Mouse (Mus musculus) lung, postnatal 0 days (tissue): ENCODE data around the gene Actl6b.

Experiments
- CTCF ChIP-seq: IDR thresholded peaks from 2 replicates; pipeline ENCODE4 v1.5.1; 2016; ENCODE audit warnings: antibody characterized with exemption, mild to moderate bottlenecking
- EP300 ChIP-seq: IDR thresholded peaks from 2 replicates; pipeline ENCODE4 v1.6.1; 2016; ENCODE audit warnings: antibody characterized with exemption, mild to moderate bottlenecking, control low read depth

DNA sequence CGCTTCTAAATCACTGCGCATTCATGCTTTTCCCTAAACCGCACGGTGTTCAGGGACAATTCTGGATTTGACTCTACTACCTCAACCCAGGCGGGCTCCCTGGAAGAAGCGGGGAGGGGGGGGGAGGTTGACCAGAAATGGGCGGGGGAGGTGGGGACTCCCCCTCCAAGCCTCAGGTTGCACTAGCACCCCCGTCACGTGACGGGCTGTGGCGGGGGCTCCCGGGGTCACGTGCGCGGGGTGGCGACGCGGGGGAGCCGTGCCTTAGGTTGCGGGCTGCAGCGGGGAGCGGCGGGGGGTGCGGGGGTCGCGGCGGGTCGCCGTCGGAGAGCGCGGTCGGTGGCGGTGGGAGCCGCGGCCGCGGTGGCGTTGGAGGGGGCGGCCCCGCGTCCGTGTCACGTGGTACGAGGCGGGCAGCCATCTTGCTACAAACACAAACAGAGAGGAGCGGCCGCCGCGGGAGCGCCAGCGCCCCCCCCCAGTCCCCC lies 43.3 kb upstream of the Actl6b start:
- TF ChIP-seq CTCF (no peak), EP300 (no peak)
